Mouse (Mus musculus): ENCODE measurements at regions not wholly inside any gene's neighbourhood (a gene's known extent, or its start where the extent isn't known, plus 50 kb on each side); places are given as distances from the start of the nearest gene placed in this dataset.

- no peaks in the 10 kb centered on the region for H3K9me3 ChIP-seq (replicated peaks; ENCODE audit: control insufficient read depth, low read length)
- H3K9ac ChIP-seq (ENCODE audit: low read depth, low read length) = no peak overlapping the region
- no peak for ATAC-seq (ENCODE audit: low read depth)
- H3K27ac ChIP-seq (ENCODE audit: low read length) = no peak overlapping the region
- H3K4me1 ChIP-seq (ENCODE audit: control insufficient read depth, low read depth, low read length) = peaks cover 4% of the 10 kb centered on the region
- H3K27me3 ChIP-seq (ENCODE audit: control insufficient read depth, insufficient read depth, low read depth, low read length) = no peaks in the 10 kb centered on the region
- H3K4me3 ChIP-seq (ENCODE audit: low read depth, low read length) = no peak overlapping the region
- H3K4me2 ChIP-seq (ENCODE audit: low read depth, low read length) = no peak overlapping the region
- no peaks in the 10 kb centered on the region for H3K36me3 ChIP-seq (ENCODE audit: control insufficient read depth, insufficient read depth)
- 53% methylated on average over 13 of the region's 13 CpGs for WGBS (ENCODE audit: insufficient replicate concordance)
These were observed 82.2 kb upstream of the Sulf2 start for GRCm38 (mm10) chr2:166237554-166238269.

- Histone ChIP-seq H3K27me3 (ENCODE audit: control insufficient read depth, insufficient read depth, low read depth, low read length) (no peaks in the 10 kb centered on the region), H3K4me1 (ENCODE audit: control insufficient read depth, low read depth, low read length) (peaks cover 4% of the 10 kb centered on the region), H3K9me3 (replicated peaks; ENCODE audit: control insufficient read depth, low read length) (no peaks in the 10 kb centered on the region), H3K4me3 (ENCODE audit: low read depth, low read length) (no peak overlapping the region), H3K4me2 (ENCODE audit: low read depth, low read length) (no peak overlapping the region), H3K9ac (ENCODE audit: low read depth, low read length) (no peak overlapping the region), H3K27ac (ENCODE audit: low read length) (no peak overlapping the region), H3K36me3 (ENCODE audit: control insufficient read depth, insufficient read depth) (no peaks in the 10 kb centered on the region)
- no peak for ATAC-seq (ENCODE audit: low read depth)
- 69% methylated on average over 5 of the region's 5 CpGs for WGBS (ENCODE audit: insufficient replicate concordance)
These were observed 80.6 kb upstream of the Sulf2 start for GRCm38 (mm10) chr2:166236102-166236501.

- Histone ChIP-seq H3K9ac (ENCODE audit: low read depth, low read length) (no peak overlapping the region), H3K36me3 (ENCODE audit: control insufficient read depth, insufficient read depth) (no peaks in the 10 kb centered on the region), H3K4me2 (ENCODE audit: low read depth, low read length) (no peak overlapping the region), H3K9me3 (replicated peaks; ENCODE audit: control insufficient read depth, low read length) (no peaks in the 10 kb centered on the region), H3K4me3 (ENCODE audit: low read depth, low read length) (no peak overlapping the region), H3K27me3 (ENCODE audit: control insufficient read depth, insufficient read depth, low read depth, low read length) (no peaks in the 10 kb centered on the region), H3K27ac (ENCODE audit: low read length) (no peak overlapping the region), H3K4me1 (ENCODE audit: control insufficient read depth, low read depth, low read length) (peaks cover 4% of the 10 kb centered on the region)
- ATAC-seq (ENCODE audit: low read depth) = peak; percentile 71
- 32% methylated on average over 7 of the region's 7 CpGs for whole genome bisulfite sequencing (ENCODE audit: insufficient replicate concordance)
These were observed 79.2 kb upstream of the Sulf2 start for GRCm38 (mm10) chr2:166234579-166235212.

- H3K9me3 ChIP-seq (replicated peaks; ENCODE audit: control insufficient read depth, low read length) = no peaks in the 10 kb centered on the region
- 53% methylated on average over 1 of the region's 1 CpGs for WGBS (ENCODE audit: insufficient replicate concordance)
- no peaks in the 10 kb centered on the region for H3K36me3 ChIP-seq (ENCODE audit: control insufficient read depth, insufficient read depth)
- H3K4me2 ChIP-seq (ENCODE audit: low read depth, low read length) = no peak overlapping the region
- H3K27me3 ChIP-seq (ENCODE audit: control insufficient read depth, insufficient read depth, low read depth, low read length) = no peaks in the 10 kb centered on the region
- H3K4me1 ChIP-seq (ENCODE audit: control insufficient read depth, low read depth, low read length) = peaks cover 4% of the 10 kb centered on the region
- H3K4me3 ChIP-seq (ENCODE audit: low read depth, low read length) = no peak overlapping the region
- no peak for ATAC-seq (ENCODE audit: low read depth)
- H3K27ac ChIP-seq (ENCODE audit: low read length) = no peak overlapping the region
- H3K9ac ChIP-seq (ENCODE audit: low read depth, low read length) = no peak overlapping the region
These were observed 77.8 kb upstream of the Sulf2 start for GRCm38 (mm10) chr2:166233246-166233645.

GRCm38 (mm10) chr2:166232376-166232775 lies 76.9 kb upstream of the Sulf2 start:
- peaks cover 4% of the 10 kb centered on the region for H3K4me1 ChIP-seq (ENCODE audit: control insufficient read depth, low read depth, low read length)
- no peak overlapping the region for H3K9ac ChIP-seq (ENCODE audit: low read depth, low read length)
- H3K27me3 ChIP-seq (ENCODE audit: control insufficient read depth, insufficient read depth, low read depth, low read length) = no peaks in the 10 kb centered on the region
- no peaks in the 10 kb centered on the region for H3K36me3 ChIP-seq (ENCODE audit: control insufficient read depth, insufficient read depth)
- no peaks in the 10 kb centered on the region for H3K9me3 ChIP-seq (replicated peaks; ENCODE audit: control insufficient read depth, low read length)
- no peak overlapping the region for H3K4me2 ChIP-seq (ENCODE audit: low read depth, low read length)
- ATAC-seq (ENCODE audit: low read depth) = no peak
- H3K4me3 ChIP-seq (ENCODE audit: low read depth, low read length) = no peak overlapping the region
- 36% methylated on average over 3 of the region's 3 CpGs for WGBS (ENCODE audit: insufficient replicate concordance)
- H3K27ac ChIP-seq (ENCODE audit: low read length) = no peak overlapping the region

- Histone ChIP-seq H3K9me3 (replicated peaks; ENCODE audit: control insufficient read depth, low read length) (no peaks in the 10 kb centered on the region), H3K36me3 (ENCODE audit: control insufficient read depth, insufficient read depth) (no peaks in the 10 kb centered on the region), H3K4me1 (ENCODE audit: control insufficient read depth, low read depth, low read length) (peaks cover 4% of the 10 kb centered on the region), H3K27me3 (ENCODE audit: control insufficient read depth, insufficient read depth, low read depth, low read length) (no peaks in the 10 kb centered on the region), H3K4me3 (ENCODE audit: low read depth, low read length) (no peak overlapping the region), H3K4me2 (ENCODE audit: low read depth, low read length) (no peak overlapping the region), H3K27ac (ENCODE audit: low read length) (no peak overlapping the region), H3K9ac (ENCODE audit: low read depth, low read length) (no peak overlapping the region)
- ATAC-seq (ENCODE audit: low read depth) = no peak
- 58% methylated on average over 6 of the region's 6 CpGs for WGBS (ENCODE audit: insufficient replicate concordance)
These were observed 75.2 kb upstream of the Sulf2 start for GRCm38 (mm10) chr2:166230617-166231016.

GRCm38 (mm10) chr2:166228356-166228755 lies 72.9 kb upstream of the Sulf2 start:
- no peaks in the 10 kb centered on the region for H3K9me3 ChIP-seq (replicated peaks; ENCODE audit: control insufficient read depth, low read length)
- H3K36me3 ChIP-seq (ENCODE audit: control insufficient read depth, insufficient read depth) = no peaks in the 10 kb centered on the region
- no peak overlapping the region for H3K27ac ChIP-seq (ENCODE audit: low read length)
- no peak overlapping the region for H3K4me2 ChIP-seq (ENCODE audit: low read depth, low read length)
- H3K9ac ChIP-seq (ENCODE audit: low read depth, low read length) = no peak overlapping the region
- peaks cover 4% of the 10 kb centered on the region for H3K4me1 ChIP-seq (ENCODE audit: control insufficient read depth, low read depth, low read length)
- no peak for ATAC-seq (ENCODE audit: low read depth)
- no peak overlapping the region for H3K4me3 ChIP-seq (ENCODE audit: low read depth, low read length)
- no peaks in the 10 kb centered on the region for H3K27me3 ChIP-seq (ENCODE audit: control insufficient read depth, insufficient read depth, low read depth, low read length)
- 22% methylated on average over 6 of the region's 6 CpGs for WGBS (ENCODE audit: insufficient replicate concordance)

- H3K4me3 ChIP-seq (ENCODE audit: low read depth, low read length) = no peak overlapping the region
- no peaks in the 10 kb centered on the region for H3K9me3 ChIP-seq (replicated peaks; ENCODE audit: control insufficient read depth, low read length)
- H3K27me3 ChIP-seq (ENCODE audit: control insufficient read depth, insufficient read depth, low read depth, low read length) = no peaks in the 10 kb centered on the region
- no peak overlapping the region for H3K4me2 ChIP-seq (ENCODE audit: low read depth, low read length)
- no peaks in the 10 kb centered on the region for H3K36me3 ChIP-seq (ENCODE audit: control insufficient read depth, insufficient read depth)
- no peak overlapping the region for H3K9ac ChIP-seq (ENCODE audit: low read depth, low read length)
- 52% methylated on average over 5 of the region's 5 CpGs for WGBS (ENCODE audit: insufficient replicate concordance)
- no peak for ATAC-seq (ENCODE audit: low read depth)
- H3K27ac ChIP-seq (ENCODE audit: low read length) = no peak overlapping the region
- no peaks in the 10 kb centered on the region for H3K4me1 ChIP-seq (ENCODE audit: control insufficient read depth, low read depth, low read length)
These were observed 72.0 kb upstream of the Sulf2 start for GRCm38 (mm10) chr2:166227496-166227895.

- Histone ChIP-seq H3K27me3 (ENCODE audit: control insufficient read depth, insufficient read depth, low read depth, low read length) (no peaks in the 10 kb centered on the region), H3K9me3 (replicated peaks; ENCODE audit: control insufficient read depth, low read length) (no peaks in the 10 kb centered on the region), H3K36me3 (ENCODE audit: control insufficient read depth, insufficient read depth) (no peaks in the 10 kb centered on the region), H3K4me1 (ENCODE audit: control insufficient read depth, low read depth, low read length) (no peaks in the 10 kb centered on the region), H3K4me2 (ENCODE audit: low read depth, low read length) (no peak overlapping the region), H3K27ac (ENCODE audit: low read length) (no peak overlapping the region), H3K4me3 (ENCODE audit: low read depth, low read length) (no peak overlapping the region), H3K9ac (ENCODE audit: low read depth, low read length) (no peak overlapping the region)
- 27% methylated on average over 3 of the region's 3 CpGs for WGBS (ENCODE audit: insufficient replicate concordance)
- ATAC-seq (ENCODE audit: low read depth) = no peak
These were observed 71.5 kb upstream of the Sulf2 start for GRCm38 (mm10) chr2:166226929-166227328.
